Mouse (Mus musculus) colon, adult 2 months (tissue): ENCODE data around the gene Cdc42ep1. TPM values are rescaled to one million over a fixed set of nuclear protein-coding genes. Genes with fewer than 3 reads are reported as not detected.

Experiments
- polyA plus RNA-seq: library from polyadenylated mRNA; depleted of rRNA; stranded (reverse); fragments of >200 nt; gene quantifications from 2 replicates; pipeline ENCODE4 v1.2.3, GENCODE M21; 2012; rRNA removed

Gene Cdc42ep1
- 54.3 and 54.8 TPM in 2 replicates for polyA plus RNA-seq

DNA sequence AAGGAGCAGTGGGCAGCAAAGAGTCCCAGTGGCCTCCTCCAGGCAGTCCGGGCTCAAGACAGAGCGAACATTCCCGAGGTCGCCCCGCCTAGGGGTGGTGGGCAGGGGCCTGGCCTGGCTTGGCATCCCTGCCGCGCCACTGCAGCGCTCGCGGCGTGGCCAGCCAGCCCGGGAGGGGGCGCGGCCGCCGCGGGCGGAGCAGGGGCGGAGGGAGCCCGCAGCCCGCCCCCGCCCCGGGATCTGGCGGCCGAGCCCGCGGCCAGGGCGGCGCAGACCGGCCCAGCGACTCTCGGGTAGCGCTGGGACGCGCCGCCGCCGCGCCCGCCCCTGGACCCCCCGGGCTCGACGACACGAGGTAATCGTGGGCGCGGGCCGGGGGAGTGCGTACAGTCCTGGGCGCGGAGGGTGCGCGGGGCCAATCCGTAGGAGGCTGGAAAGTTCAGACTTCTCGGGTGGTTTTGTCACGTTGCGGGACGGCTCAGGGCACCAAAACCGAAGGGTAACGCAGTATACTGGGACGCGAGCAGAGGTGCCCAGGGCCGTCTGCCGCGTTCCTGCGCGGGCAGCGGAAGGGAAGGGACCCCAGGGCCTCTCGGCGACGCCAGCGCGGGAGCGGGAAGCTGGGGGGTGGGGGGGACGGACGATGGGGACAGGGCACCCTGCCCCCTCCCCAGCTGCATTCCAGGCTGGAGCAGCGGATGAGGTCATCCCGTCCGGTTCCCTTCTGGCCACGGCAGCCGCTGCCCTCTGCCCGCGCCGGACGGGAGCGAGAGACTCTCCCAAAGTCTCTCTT, at the start of gene Cdc42ep1:
Cdc42ep1 (plus strand) TSS at position 254 of the 793 bp plus-strand sequence.

DNA sequence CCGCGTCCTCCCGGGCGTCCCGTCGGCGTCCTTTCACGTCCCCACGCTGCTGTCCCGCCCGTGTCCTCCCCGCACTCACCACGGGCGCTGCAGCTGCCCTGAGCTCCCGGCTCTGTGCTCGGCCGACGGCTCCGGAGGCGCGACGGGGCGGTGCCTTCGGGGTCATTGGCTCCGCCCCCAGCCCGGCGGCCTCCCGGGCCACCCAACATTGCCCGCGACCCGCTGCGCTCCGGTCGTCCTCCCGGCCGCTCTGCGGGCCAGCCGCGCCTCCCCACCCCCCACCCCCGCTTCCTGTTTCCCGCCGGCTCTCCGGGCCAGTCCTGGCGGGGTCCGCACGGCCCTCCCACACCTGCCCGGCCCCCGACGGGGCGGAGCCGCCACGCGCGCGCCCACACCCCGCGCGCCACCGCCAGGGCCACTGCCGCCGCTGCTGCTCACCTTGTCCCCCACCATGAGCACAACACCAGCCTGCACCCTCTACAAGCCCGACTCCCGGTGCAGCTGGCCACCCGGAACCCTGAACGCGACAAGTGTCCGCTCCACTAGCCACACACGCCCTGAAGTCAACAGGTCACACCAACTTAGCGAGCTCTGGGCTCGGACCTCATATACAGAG, 39.5 kb upstream of the Cdc42ep1 start, which contains the start of gene Card10:
Card10 (minus strand) TSS at position 267 of the 616 bp plus-strand sequence.

DNA sequence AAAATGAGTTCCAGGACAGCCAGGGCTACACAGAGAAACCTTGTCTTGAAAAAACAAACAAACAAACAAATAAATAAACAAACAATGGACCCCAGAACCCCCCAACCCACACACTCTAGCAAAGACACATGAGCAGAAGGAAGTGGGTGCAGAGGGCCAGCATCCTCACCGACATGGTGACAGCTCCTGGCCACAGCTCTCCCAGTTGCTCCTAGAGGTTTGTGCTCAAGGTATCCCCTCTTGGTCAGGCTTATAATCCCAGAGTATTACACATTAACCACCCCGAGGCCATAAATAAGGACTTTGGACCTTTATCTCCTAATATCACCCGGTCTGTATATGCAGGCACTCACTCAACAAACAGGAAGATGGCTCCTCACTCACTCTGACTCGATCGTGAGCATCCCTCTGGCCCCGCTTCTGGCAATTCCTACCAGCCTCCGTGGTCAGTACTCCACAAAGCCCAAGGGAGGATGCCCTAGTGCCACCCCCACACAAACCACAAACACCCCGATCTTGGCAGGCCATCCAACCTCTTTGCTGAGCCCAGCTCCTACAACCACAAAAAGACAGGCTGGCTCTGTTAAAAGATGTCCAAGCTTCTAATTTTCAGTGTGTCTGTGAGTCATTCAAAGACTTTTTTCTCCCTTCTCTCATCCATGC, 13.0 kb downstream of the Cdc42ep1 start, which contains the start of gene Lgals2:
Lgals2 (minus strand) TSS at position 227 of the 663 bp plus-strand sequence.

DNA sequence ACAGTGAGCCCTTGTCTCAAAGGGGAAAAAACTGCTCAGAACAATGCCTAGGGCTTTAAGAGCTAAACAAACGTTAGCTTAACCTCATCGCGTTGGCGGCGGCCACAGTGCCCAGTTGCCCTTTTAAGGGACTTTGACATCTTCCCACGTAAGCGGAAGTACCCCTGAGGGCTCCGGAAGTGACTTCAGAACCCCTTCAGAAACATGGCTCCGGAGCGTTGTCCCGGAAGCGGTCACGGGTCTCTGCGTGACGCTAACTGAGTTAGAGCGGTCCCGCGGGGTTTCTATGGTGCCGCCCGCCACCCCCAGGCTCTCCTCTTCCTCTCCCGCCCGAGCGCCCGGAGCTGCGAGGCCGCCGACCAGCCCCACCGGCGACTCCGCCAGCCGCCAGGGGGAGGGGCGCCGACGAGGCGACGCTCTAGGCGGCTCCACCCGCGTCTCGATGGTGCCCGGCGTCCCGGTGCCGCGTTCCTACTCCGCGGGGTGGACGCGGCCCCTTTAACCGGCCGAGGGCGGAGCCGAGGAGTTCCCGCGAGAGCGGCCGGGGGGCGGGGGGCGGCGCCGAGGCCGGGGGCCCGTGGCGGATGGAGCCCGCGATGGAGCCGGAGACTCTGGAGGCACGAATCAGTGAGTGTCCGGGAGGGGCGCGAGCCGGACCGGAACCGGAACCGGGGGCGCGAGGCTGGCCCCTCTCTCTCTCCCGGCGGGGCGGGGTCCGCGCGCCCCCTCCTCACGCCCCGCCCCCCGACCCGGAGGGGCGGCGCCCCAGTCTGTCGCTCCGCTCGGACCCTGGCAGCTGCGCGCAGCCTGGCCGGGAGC, 34.8 kb downstream of the Cdc42ep1 start, which contains the start of gene Gga1:
Gga1 (plus strand) TSS at position 200 of the 819 bp plus-strand sequence.

DNA sequence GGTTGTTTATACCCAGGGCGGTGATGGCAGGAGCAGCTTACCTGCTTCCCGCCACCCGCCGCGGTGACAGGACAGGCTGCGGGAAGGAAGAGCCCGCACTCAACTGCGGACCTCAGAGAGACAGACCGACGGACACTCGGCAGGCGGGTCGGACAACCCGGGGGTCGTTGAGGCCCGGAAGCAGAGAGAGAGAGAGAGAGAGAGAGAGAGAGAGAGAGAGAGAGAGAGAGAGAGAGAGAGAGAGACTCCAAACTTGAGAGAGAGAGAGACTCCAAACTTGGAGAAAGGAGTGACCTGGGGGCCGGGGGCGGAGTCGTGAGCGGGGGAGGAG, 57.0 kb downstream of the Cdc42ep1 start, which contains the start of gene Gm49510:
Gm49510 (plus strand) TSS at position 259 of the 331 bp plus-strand sequence.

DNA sequence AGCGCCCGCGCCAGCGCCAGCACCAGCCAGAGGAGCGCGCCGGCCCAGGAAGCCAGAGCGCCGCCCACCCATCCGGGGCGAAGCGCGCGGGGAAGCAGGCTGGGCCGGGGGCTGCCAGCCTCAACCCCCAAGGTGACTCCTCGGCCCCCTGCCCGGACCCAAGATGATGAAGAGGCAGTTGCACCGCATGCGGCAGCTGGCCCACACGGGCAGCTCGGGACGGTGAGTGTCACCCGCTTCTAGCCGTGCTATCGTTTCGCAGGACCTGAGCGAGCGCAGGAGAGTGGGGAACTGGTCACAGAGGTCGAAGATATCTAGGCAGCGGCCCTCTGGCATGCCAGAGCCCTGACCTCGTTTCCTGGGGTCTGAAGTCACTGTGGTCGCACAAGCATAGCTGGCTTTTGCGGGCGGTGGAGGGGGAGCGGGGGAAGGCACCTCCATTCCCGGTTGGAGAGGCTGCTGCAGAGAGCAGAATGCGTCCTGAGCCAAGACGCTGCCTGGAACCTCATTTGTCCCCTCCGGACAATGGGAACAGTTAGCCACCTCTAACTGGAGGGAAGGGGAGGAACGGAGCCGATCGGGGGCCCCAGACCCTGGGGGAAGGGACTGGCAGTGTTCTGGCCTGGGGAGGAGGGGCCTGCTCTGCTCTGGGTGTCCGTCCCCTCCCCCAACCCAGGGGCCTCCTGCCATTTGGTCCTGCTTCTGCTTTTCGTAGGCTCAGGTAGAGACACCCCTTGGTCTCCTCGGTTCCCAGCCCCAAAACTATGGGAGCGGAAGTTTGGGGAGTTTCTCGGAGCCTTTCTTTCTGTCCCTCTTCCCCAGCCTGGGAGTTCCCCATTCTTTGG, 57.5 kb downstream of the Cdc42ep1 start, which contains the start of gene Sh3bp1:
Sh3bp1 (plus strand) TSS at position 29 of the 845 bp plus-strand sequence.

Other genes with a start within 250 kb of the Cdc42ep1 start
- gene Cyth4, start 245.6 kb upstream of the Cdc42ep1 start, polyA plus RNA-seq, result 15.9 and 17.1 TPM in 2 replicates
- 2.5 and 2.7 TPM in 2 replicates for gene Elfn2, start 123.9 kb upstream of the Cdc42ep1 start, polyA plus RNA-seq
- gene Mfng, start 69.1 kb upstream of the Cdc42ep1 start, polyA plus RNA-seq, result 7.6 and 8.6 TPM in 2 replicates
- gene Card10, start 39.6 kb upstream of the Cdc42ep1 start, polyA plus RNA-seq, result 45.0 and 60.9 TPM in 2 replicates
- gene Lgals2, start 12.9 kb downstream of the Cdc42ep1 start, polyA plus RNA-seq, result 1.9 and 6.0 TPM in 2 replicates
- 109 and 116 TPM in 2 replicates for gene Gga1, start 34.6 kb downstream of the Cdc42ep1 start, polyA plus RNA-seq
- 0.06 TPM in 1 of 2 replicates, not detected in the other for gene Gm49510, start 57.0 kb downstream of the Cdc42ep1 start, polyA plus RNA-seq
- 42.6 and 48.1 TPM in 2 replicates for gene Sh3bp1, start 57.1 kb downstream of the Cdc42ep1 start, polyA plus RNA-seq
- gene Pdxp, start 71.3 kb downstream of the Cdc42ep1 start, polyA plus RNA-seq, result 5.3 and 6.6 TPM in 2 replicates
- gene Lgals1, start 84.1 kb downstream of the Cdc42ep1 start, polyA plus RNA-seq, result 219 and 244 TPM in 2 replicates
- 15.3 and 19.0 TPM in 2 replicates for gene Nol12, start 92.3 kb downstream of the Cdc42ep1 start, polyA plus RNA-seq
- 68.7 and 72.3 TPM in 2 replicates for gene Triobp, start 105.1 kb downstream of the Cdc42ep1 start, polyA plus RNA-seq
- 248 and 259 TPM in 2 replicates for gene H1f0, start 185.8 kb downstream of the Cdc42ep1 start, polyA plus RNA-seq
- 1.4 and 1.6 TPM in 2 replicates for gene Galr3, start 199.3 kb downstream of the Cdc42ep1 start, polyA plus RNA-seq
- 64.5 and 65.7 TPM in 2 replicates for gene Ankrd54, start 220.3 kb downstream of the Cdc42ep1 start, polyA plus RNA-seq
- 132 and 153 TPM in 2 replicates for gene Eif3l, start 232.6 kb downstream of the Cdc42ep1 start, polyA plus RNA-seq